Mouse (Mus musculus) E14TG2a.4 (cell line): ENCODE results near the gene Eefsec.

Experiments used
- H3K27me3 ChIP-seq: 2 replicates; pipeline ENCODE4 v1.6.1; 2014; ENCODE audit warnings: low read length, control low read depth; ENCODE audit not compliant: insufficient read depth
- H3K36me3 ChIP-seq: 2 replicates; pipeline ENCODE4 v1.6.1; 2014; ENCODE audit warnings: low read length, control low read depth; ENCODE audit not compliant: insufficient read depth
- H3K4me1 ChIP-seq: replicated peaks from 2 replicates; pipeline ENCODE4 v1.6.1; 2014; ENCODE audit warnings: low read depth, low read length, control low read depth
- H3K4me3 ChIP-seq: replicated peaks from 2 replicates; pipeline ENCODE4 v1.5.1; 2014; ENCODE audit warnings: mild to moderate bottlenecking, low read length
- H3K9me3 ChIP-seq: 2 replicates; pipeline ENCODE4 v1.6.1; 2014; ENCODE audit warnings: low read length, control low read depth
- CTCF ChIP-seq: conservative IDR thresholded peaks from 2 replicates; pipeline ENCODE4 v1.5.1; 2014; ENCODE audit warnings: low read length
- NANOG ChIP-seq: IDR thresholded peaks from 2 replicates; pipeline ENCODE4 v1.6.1; 2014; ENCODE audit warnings: borderline replicate concordance, low read length, mixed read lengths
- POU5F1 ChIP-seq: IDR thresholded peaks from 2 replicates; pipeline ENCODE4 v1.6.1; 2014; ENCODE audit warnings: low read length, borderline replicate concordance

Gene Eefsec

DNA sequence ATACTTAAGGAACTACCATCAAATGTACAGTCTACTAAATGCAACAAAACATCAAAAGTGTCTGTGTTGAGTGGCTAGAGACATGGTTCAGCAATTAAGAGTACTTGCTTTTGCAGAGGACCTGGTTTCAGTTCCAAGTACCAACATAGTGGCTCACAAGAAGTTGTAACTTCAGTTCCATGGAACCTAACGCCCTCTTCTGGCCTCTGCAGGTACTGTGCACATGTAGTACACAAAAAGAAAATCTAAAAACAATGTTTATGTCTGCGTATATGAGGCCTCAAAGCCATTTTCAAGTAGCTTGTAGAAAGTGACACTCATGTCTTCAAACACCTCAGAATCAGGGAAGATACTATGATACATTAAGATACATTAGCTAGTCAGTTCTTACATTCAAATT, 48.4 kb downstream of the Eefsec start:
- Histone ChIP-seq H3K27me3 (no peaks in the 10 kb centered on the region), H3K36me3 (0 out of 2 replicates have a peak, but pooled peaks cover 8% of the 10 kb centered on the region), H3K4me1 (no peaks in the 10 kb centered on the region), H3K9me3 (no peaks in the 10 kb centered on the region), H3K4me3 (no peak overlapping the region)
- TF ChIP-seq POU5F1 (no peak), CTCF (peak; percentile 68)

DNA sequence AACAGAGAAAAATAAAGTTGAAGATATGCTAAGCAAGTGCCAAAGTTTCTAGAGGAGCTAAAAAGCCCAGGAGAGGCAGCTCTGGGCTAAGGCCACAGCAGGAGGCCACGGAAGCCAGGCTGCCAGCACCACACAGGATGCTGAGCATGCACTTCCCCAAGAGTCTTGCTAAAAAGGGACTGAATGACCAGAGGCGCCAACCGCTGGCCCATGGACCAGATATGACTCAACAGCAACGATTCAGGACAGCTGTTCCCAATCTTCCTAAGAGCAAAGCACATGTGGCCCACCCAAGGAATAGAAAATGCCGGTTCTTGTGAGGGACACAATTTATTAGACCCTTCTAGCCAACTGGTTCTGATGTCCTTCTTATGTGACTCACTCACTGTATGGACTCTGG, 57.4 kb downstream of the Eefsec start:
- no peaks in the 10 kb centered on the region for H3K9me3 ChIP-seq
- H3K27me3 ChIP-seq = no peaks in the 10 kb centered on the region
- H3K4me1 ChIP-seq = peaks cover 20% of the 10 kb centered on the region
- peaks cover 23% of the 10 kb centered on the region for H3K36me3 ChIP-seq
- no peak overlapping the region for H3K4me3 ChIP-seq
- TF ChIP-seq POU5F1 = no peak
- TF ChIP-seq CTCF = no peak
- TF ChIP-seq NANOG = no peak

DNA sequence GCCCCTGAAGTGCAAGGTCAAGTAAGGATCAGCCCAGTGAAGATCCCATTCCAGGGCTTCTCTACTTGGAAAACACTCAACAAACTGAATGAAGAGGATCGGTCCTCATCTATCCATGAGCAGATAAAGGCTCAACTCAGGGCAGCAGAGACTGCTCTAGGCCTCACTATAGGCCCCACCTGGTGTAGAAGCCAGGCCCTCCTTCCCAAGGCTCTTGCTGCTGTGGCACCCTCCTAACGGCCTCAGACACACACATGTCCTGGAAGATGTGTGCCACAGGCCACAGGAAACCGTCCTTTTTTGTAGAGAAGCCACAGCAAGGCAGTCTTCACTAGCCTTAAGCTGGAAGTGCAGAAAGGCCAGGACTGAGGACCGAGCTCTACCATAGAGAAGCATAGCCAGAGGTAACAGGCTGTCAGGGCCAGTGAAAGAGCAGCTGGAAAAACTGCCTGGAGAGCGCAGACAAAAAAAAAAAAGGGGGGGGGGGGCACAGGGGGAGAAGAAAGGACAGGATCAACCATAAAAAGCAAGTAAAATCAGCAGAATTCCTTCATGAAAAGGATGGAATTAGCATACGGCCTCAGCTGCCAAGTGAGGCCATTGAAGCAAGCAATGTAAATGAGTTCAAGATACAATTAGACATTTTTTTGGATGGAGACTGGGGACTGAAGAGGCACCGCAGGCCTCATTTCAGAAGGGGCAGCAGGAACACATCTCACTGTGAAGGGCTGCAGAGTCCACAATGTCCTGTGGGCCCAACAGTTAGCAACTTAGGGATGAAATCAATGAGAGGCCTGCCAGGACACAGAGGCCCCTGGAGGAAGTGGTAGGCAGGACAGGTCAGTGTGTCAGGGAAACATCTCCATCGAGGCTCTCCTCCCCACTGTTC, 58.3 kb downstream of the Eefsec start:
- no peaks in the 10 kb centered on the region for H3K9me3 ChIP-seq
- no peak overlapping the region for H3K4me3 ChIP-seq
- H3K27me3 ChIP-seq = no peaks in the 10 kb centered on the region
- peaks cover 23% of the 10 kb centered on the region for H3K36me3 ChIP-seq
- H3K4me1 ChIP-seq = peaks cover 20% of the 10 kb centered on the region
- TF ChIP-seq CTCF = no peak
- TF ChIP-seq POU5F1 = no peak
- no peak for TF ChIP-seq NANOG

DNA sequence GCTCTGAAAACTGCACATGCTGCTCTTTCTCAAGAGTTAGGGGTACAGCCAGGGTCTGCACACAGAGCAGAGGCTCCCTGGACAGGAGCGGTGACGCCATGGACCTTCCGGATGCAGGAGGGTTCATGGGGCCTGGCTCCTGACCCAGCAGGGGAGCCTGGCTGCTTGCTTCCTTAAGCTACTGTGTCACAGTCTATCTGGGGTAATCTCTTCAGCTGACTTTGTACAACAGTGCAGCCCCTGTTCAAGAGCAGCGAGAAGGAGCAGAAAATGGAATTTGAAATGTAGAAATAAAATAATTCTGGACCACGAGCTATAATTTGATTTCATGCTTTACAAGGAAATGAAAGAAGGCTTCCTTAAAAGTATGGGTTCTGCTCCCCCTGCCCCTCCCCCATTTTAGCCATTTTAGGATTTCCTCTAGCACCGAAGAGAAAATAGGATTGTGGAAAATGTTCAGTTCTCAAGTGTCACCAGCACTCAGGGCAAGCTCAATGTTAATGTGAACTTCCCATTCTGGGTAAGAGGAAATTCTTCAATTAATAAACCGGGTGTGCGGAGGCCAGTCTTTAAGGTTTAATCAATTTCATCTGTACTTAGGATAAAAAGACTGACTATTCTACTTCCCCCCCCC, 61.8 kb downstream of the Eefsec start:
- Histone ChIP-seq H3K9me3 (no peaks in the 10 kb centered on the region), H3K36me3 (peaks cover 17% of the 10 kb centered on the region), H3K4me3 (no peak overlapping the region), H3K4me1 (peaks cover 20% of the 10 kb centered on the region), H3K27me3 (no peaks in the 10 kb centered on the region)
- TF ChIP-seq NANOG (no peak), CTCF (no peak), POU5F1 (no peak)

DNA sequence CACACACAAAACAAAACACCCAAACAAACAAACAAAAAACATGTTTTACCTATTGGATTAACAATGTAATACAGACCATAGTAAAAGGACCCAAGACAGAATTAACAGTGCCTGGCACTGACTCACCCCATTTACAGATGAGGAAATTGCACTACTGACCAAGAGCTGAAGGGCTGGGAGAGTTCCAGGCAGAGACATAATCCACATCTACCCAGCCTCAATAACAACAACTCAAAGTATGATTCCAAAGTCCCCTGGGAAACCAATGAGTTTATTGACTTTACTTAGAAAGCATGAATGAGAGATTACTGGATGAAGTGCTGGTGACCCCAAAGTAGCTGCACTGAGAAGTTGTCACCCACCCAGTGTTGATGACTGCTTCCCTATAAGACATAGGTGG, 62.6 kb downstream of the Eefsec start:
- TF ChIP-seq POU5F1 (no peak), CTCF (no peak), NANOG (no peak)
- H3K36me3 ChIP-seq = peaks cover 21% of the 10 kb centered on the region
- no peaks in the 10 kb centered on the region for H3K9me3 ChIP-seq
- H3K4me3 ChIP-seq = no peak overlapping the region
- no peaks in the 10 kb centered on the region for H3K27me3 ChIP-seq
- peaks cover 17% of the 10 kb centered on the region for H3K4me1 ChIP-seq

DNA sequence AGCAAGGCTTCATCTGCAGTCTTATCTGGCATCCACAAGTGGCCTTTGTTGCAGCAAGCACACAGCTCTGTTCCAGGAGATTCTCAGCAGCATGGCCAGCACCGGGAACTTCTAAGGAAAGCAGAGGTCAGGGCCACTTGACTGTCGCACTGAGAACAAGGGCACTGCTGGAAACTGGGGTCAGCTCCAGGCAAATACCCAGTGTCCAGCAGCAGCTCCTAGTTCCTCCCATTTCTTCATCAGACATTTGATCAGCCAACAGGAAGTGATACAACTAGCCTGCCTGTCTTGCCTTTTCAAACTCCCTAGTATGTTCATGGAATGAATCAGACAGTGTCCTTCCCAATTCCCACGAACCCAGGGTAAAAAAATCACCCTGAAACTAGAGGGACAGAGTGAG, 66.6 kb downstream of the Eefsec start:
- Histone ChIP-seq H3K36me3 (peaks cover 19% of the 10 kb centered on the region), H3K4me3 (no peak overlapping the region), H3K9me3 (no peaks in the 10 kb centered on the region), H3K27me3 (no peaks in the 10 kb centered on the region), H3K4me1 (peaks cover 5% of the 10 kb centered on the region; the same call in 1 of the 2 replicates)
- TF ChIP-seq NANOG (no peak), POU5F1 (no peak), CTCF (no peak)

DNA sequence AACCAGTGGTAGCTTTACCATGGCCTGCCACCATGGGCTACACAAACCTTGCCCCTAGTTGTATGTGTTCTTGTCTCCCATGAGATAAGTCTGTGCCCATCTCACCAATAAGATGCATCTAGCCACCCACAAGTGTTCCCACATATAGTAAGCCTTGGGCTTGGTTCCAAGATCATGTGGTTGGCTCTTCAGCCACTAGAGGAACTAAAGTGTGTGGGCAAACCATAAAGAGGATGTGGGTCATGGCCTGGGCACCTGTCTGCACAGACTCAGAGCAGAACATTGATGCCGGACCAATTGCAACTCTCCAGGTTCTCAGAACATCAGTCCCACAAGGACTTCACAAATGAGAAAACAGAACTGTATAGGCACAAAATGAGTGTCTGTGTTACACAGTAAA, 67.5 kb downstream of the Eefsec start:
- Histone ChIP-seq H3K4me1 (no peaks in the 10 kb centered on the region), H3K4me3 (no peak overlapping the region), H3K9me3 (no peaks in the 10 kb centered on the region), H3K27me3 (no peaks in the 10 kb centered on the region), H3K36me3 (peaks cover 22% of the 10 kb centered on the region)
- TF ChIP-seq CTCF = no peak
- TF ChIP-seq NANOG = no peak
- no peak for TF ChIP-seq POU5F1

DNA sequence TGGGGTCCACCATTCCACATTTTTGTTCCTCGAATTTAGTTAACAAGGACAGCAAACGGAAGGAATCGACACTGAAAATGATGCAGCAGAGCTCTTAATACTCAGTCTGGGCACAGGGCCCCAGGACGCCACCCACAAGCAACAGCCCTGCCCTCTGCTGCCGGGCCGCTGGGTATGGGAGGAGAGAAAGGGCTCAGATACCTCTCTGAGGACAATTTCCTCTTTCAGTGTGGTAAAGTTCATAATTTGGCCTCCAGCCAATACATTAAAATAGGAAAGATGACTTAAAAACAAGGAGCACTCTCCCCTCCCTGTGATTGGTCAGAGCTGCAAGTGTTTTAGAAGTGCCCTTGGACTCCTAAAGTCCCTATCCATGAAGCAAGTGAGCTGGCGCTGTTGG, 72.1 kb downstream of the Eefsec start:
- Histone ChIP-seq H3K4me1 (no peaks in the 10 kb centered on the region), H3K4me3 (no peak overlapping the region), H3K36me3 (peaks cover 18% of the 10 kb centered on the region), H3K9me3 (no peaks in the 10 kb centered on the region), H3K27me3 (no peaks in the 10 kb centered on the region)
- TF ChIP-seq POU5F1 (no peak), CTCF (no peak), NANOG (no peak)
